Mouse (Mus musculus): ENCODE measurements around the gene Myo1b. TPM values are rescaled to one million over a fixed set of nuclear protein-coding genes. Genes with fewer than 3 reads are reported as not detected.

Gene Myo1b
- polyA plus RNA-seq, 1 experiment from 2014 or later, result 79.4 TPM

Other genes with a start within 250 kb of the Myo1b start
- gene Stat4, start 71.1 kb upstream of the Myo1b start, polyA plus RNA-seq (2015; fragmentation: Nextera tagmentation; extraction: Ambion mirVana), result 0.46 and 0.78 TPM in 2 replicates
- gene Stat1, start 203.4 kb upstream of the Myo1b start, polyA plus RNA-seq (2015; fragmentation: Nextera tagmentation; extraction: Ambion mirVana), result 10.5 and 13.2 TPM in 2 replicates

All from forebrain, embryonic 16.5 days (tissue).